ENCODE assay signal across 8 mouse cellular contexts in genomic region chr11:64898758-64899586, GRCm38 (mm10).
DNase-seq lines count a peak whose midpoint lies in the region; ATAC-seq and TF ChIP-seq lines count a peak whose summit lies in the region.

No protein-coding gene starts in this region.

- WGBS in hindbrain, postnatal 0 days: 37% methylated on average over 17 of the region's 17 CpGs
- WGBS in spleen, adult 2 months: 30% methylated on average over 17 of the region's 17 CpGs

- H3K4me1 ChIP-seq in hindbrain, postnatal 0 days (ENCODE audit: insufficient read depth, low read length): no peaks in the 10 kb centered on the region
- H3K4me1 ChIP-seq in spleen, adult 2 months (ENCODE audit: control insufficient read depth, insufficient read depth, insufficient read length): no peaks in the 10 kb centered on the region

- intact Hi-C loops in left cerebral cortex, adult 2 months (cut with DNase I): loop anchor here (5.0 to 10.0 kb wide), 3 partner anchors 144 to 1494 kb away; partner anchors contain the start of gene Hs3st3b1

- no peak for ATAC-seq in CD4-positive, CD25-positive, alpha-beta regulatory T cell, adult 4 months
- ATAC-seq in hindbrain, postnatal 0 days: 0 out of 2 replicates have a peak, but pooled peaks have one; percentile 43
- peak; percentile 82 for ATAC-seq in megakaryocyte progenitor cell, adult 5-6 weeks (replicated peaks; ENCODE audit: poor library complexity)

- no peak overlapping the region for H3K27ac ChIP-seq in hindbrain, postnatal 0 days
- no peak overlapping the region for H3K27ac ChIP-seq in left cerebral cortex, adult 2 months
- no peak overlapping the region for H3K27ac ChIP-seq in spleen, adult 2 months (ENCODE audit: insufficient read depth, low read length)

- TF ChIP-seq CTCF in brain, embryonic 14.5 days (IDR thresholded peaks at IDR 0.05; ENCODE audit: borderline replicate concordance, extremely low read depth, insufficient read depth, insufficient read length): peak; percentile 89
- peak; percentile 97 for TF ChIP-seq CTCF in hindbrain, postnatal 0 days (IDR thresholded peaks at IDR 0.05; ENCODE audit: low read depth)
- peak; percentile 93 for TF ChIP-seq CTCF in left cerebral cortex, adult 2 months (IDR thresholded peaks at IDR 0.05)
- TF ChIP-seq CTCF in spleen, adult 2 months (IDR thresholded peaks at IDR 0.05; ENCODE audit: extremely low read depth, insufficient read depth, insufficient read length, insufficient replicate concordance): peak; percentile 67; the same call in 1 of the 2 replicates

- no peaks in the 10 kb centered on the region for H3K9me3 ChIP-seq in hindbrain, postnatal 0 days (ENCODE audit: low read length)

- H3K36me3 ChIP-seq in hindbrain, postnatal 0 days (ENCODE audit: insufficient read depth, low read length): no peaks in the 10 kb centered on the region
- no peaks in the 10 kb centered on the region for H3K36me3 ChIP-seq in spleen, adult 2 months (ENCODE audit: control insufficient read depth, insufficient read depth, low read length)

- TF ChIP-seq POLR2A in brain, embryonic 14.5 days (IDR thresholded peaks at IDR 0.05; ENCODE audit: borderline replicate concordance, extremely low read depth, insufficient read depth, insufficient read length, poor library complexity, severe bottlenecking): no peak
- no peak for TF ChIP-seq POLR2A in spleen, adult 2 months (IDR thresholded peaks at IDR 0.05; ENCODE audit: low read depth, low read length)

- no peaks in the 10 kb centered on the region for H3K27me3 ChIP-seq in hindbrain, postnatal 0 days (ENCODE audit: insufficient read depth, low read length)
- no peaks in the 10 kb centered on the region for H3K27me3 ChIP-seq in spleen, adult 2 months (ENCODE audit: control insufficient read depth, insufficient read depth, low read length)

- H3K4me3 ChIP-seq in hindbrain, postnatal 0 days (ENCODE audit: low read length): no peak overlapping the region
- H3K4me3 ChIP-seq in left cerebral cortex, adult 2 months: no peak overlapping the region
- no peak overlapping the region for H3K4me3 ChIP-seq in spleen, adult 2 months (ENCODE audit: extremely low read depth, insufficient read depth, insufficient read length)

- H3K9ac ChIP-seq in hindbrain, postnatal 0 days (replicated peaks; ENCODE audit: low read length): no peak overlapping the region

- H3K4me2 ChIP-seq in hindbrain, postnatal 0 days (ENCODE audit: low read depth, low read length): no peak overlapping the region

- DNase-seq in CD4-positive, CD25-positive, alpha-beta regulatory T cell, adult 2 months (ENCODE audit: low read depth, low spot score): peak; percentile 79
- DNase-seq in brain, embryonic 14.5 days (ENCODE audit: low read depth): peak; percentile 86
- DNase-seq in forelimb bud, embryonic 11.5 days (ENCODE audit: low read depth, low spot score): peak; percentile 85
- DNase-seq in hindbrain, postnatal 0 days (ENCODE audit: low spot score): peak; percentile 89
- peak; percentile 65 to 82 for DNase-seq in left cerebral cortex, adult 2 months (ENCODE audit: extremely low spot score in 1 of 2, low spot score in 2 of 2)
- peak in 1 of 2 experiments; percentile 50 for DNase-seq in spleen, adult 2 months (ENCODE audit: low read depth in 1 of 2, low spot score in 2 of 2)
